9 mouse cellular contexts compared by ENCODE assay signal in genomic region chr9:114318021-114318420, GRCm38 (mm10). TPM values are rescaled to one million over a fixed set of nuclear protein-coding genes. Genes with fewer than 3 reads are reported as not detected.
DNase-seq lines count a peak whose midpoint lies in the region; ATAC-seq and TF ChIP-seq lines count a peak whose summit lies in the region.
"Had no signal": no experiment of that assay in that cellular context is flagged by ENCODE, and none has a peak within 500 bp of the region (broad histone marks: within the 10 kb centered on the region; RNA-seq: fewer than 3 reads in every experiment).

No protein-coding gene starts in this region.

- peak; percentile 8 to 42 for DNase-seq in frontal cortex, postnatal 14 days (ENCODE audit: low spot score in 2 of 2)
- DNase-seq in ES-E14 (ENCODE audit: low read depth, low spot score), result peak; percentile 44
- peak; percentile 18 to 45 for DNase-seq in cerebellum, adult 2 months
- peak; percentile 64 for DNase-seq in layer of hippocampus, adult 9-10 months (ENCODE audit: low spot score)
- peak; percentile 67 for DNase-seq in lung, postnatal 14 days
- peak; percentile 9 to 37 for DNase-seq in spleen, postnatal 10 days (ENCODE audit: low spot score in 2 of 2)

- H3K27ac ChIP-seq in ES-E14 (ENCODE audit: insufficient read depth, low read depth, low read length, poor library complexity, severe bottlenecking), result no peak overlapping the region
- H3K27ac ChIP-seq in cerebellum, adult 2 months (ENCODE audit: insufficient read depth, low read length), result no peak overlapping the region

- TF ChIP-seq CTCF in cerebellum, adult 2 months (IDR thresholded peaks at IDR 0.05; ENCODE audit: borderline replicate concordance, insufficient read depth, low read depth, low read length), result peak; percentile 61

- H3K4me1 ChIP-seq in ES-E14 (ENCODE audit: control insufficient read depth in 2 of 2, insufficient read depth in 2 of 2, low read length in 2 of 2, poor library complexity in 1 of 2), result no peaks in the 10 kb centered on the region
- no peaks in the 10 kb centered on the region for H3K4me1 ChIP-seq in cerebellum, adult 2 months (ENCODE audit: control insufficient read depth, insufficient read depth, low read length)

- no peaks in the 10 kb centered on the region for H3K36me3 ChIP-seq in ES-E14 (ENCODE audit: control insufficient read depth, insufficient read depth, low read length, poor library complexity, severe bottlenecking)

- no peak overlapping the region for H3K4me3 ChIP-seq in ES-E14 (ENCODE audit: insufficient read depth in 1 of 2, low read depth in 1 of 2, low read length in 2 of 2, poor library complexity in 1 of 2, severe bottlenecking in 1 of 2)
- no peak overlapping the region for H3K4me3 ChIP-seq in cerebellum, adult 2 months (replicated peaks; ENCODE audit: insufficient read depth, low read depth, low read length)

- H3K9ac ChIP-seq in ES-E14 (ENCODE audit: insufficient read depth, low read depth, low read length, poor library complexity, severe bottlenecking), result no peak overlapping the region

- ATAC-seq in frontal cortex, adult (ENCODE audit: low TSS enrichment), result no peak
- ATAC-seq in granulocyte monocyte progenitor cell, adult 5-6 weeks (replicated peaks; ENCODE audit: poor library complexity, severe bottlenecking), result peak; percentile 96

- H3K9me3 ChIP-seq in ES-E14 (ENCODE audit: control insufficient read depth, insufficient read depth, low read depth, low read length), result no peaks in the 10 kb centered on the region

- no peak for TF ChIP-seq POLR2A in cerebellum, adult 2 months (IDR thresholded peaks at IDR 0.05; ENCODE audit: borderline replicate concordance, insufficient read depth, low read length)

- H3K27me3 ChIP-seq in cerebellum, adult 2 months (ENCODE audit: control insufficient read depth, insufficient read depth, low read length), result no peaks in the 10 kb centered on the region

- in situ Hi-C loops in ES-E14 (cut with MboI; ENCODE audit: low sequenced_read_pairs in 2 of 2, unreplicated experiment in 2 of 2), result loop anchor here in 1 of 2 experiments (25.0 kb wide), 1 partner anchor 169 kb away; no protein-coding TSS in a partner anchor

- WGBS in cerebellum, adult 2 months, result 7% methylated on average over 2 of the region's 2 CpGs

TF ChIP-seq in ES-E14, 5 proteins besides CTCF, POLR2A, EP300 and RAD21:
- TF ChIP-seq ZC3H11A (IDR thresholded peaks at IDR 0.05; ENCODE audit: borderline replicate concordance, low read depth, low read length) (peak; percentile 73; the same call in 1 of the 2 replicates), MAFK (IDR thresholded peaks at IDR 0.05; ENCODE audit: insufficient read depth, low read depth, low read length) (no peak), CHD2 (IDR thresholded peaks at IDR 0.05; ENCODE audit: low read depth, low read length) (no peak)

RNA-seq across cellular contexts. Expression of gene Bcl2a1c, which starts 11.9 kb away (rescaled TPM):
- total RNA-seq in ES-E14 (2012; rRNA removed), result not detected in 2 replicates
- not detected in 2 replicates for polyA plus RNA-seq in cerebellum, adult 2 months (2012; rRNA removed)
- not detected in 2 replicates for total RNA-seq in granulocyte monocyte progenitor cell, adult 5-6 weeks (2014; fragmentation: Nextera tagmentation)
- not detected in 2 replicates for total RNA-seq in granulocyte monocyte progenitor cell, adult 5-6 weeks (2017)
- polyA plus RNA-seq: lung, embryonic 16.5 days had no signal
